Mouse (Mus musculus): Measurements from ENCODE around the gene Skap1. TPM values are rescaled to one million over a fixed set of nuclear protein-coding genes. Genes with fewer than 3 reads are reported as not detected.

Skap1 gene
- polyA plus RNA-seq, 1 experiment: 1.5 TPM

DNA sequence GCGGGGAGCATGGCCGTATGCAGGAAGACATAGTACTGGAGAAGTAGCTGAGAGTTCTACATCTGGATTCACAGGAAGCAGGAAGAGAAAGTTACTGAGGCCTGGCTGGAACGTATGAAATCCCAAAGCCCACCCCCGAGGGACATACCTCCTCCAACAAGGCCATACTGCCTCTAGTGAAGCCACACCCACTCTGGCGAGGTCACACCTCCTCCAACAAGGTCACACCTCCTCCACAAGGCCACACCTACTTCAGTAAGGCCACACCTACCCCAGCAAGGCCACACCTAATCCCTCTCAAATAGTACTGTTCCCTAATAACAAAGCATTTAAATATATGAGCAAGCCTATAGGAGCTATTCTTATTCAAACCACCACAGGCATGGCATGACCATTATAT, 41.4 kb downstream of the Skap1 start:
- TF ChIP-seq CTCF (IDR thresholded peaks at IDR 0.05; ENCODE audit: borderline replicate concordance, insufficient read depth, low read depth, low read length): no peak
- no peak for TF ChIP-seq POLR2A (IDR thresholded peaks at IDR 0.05; ENCODE audit: borderline replicate concordance, insufficient read depth, low read length)
- no peaks in the 10 kb centered on the region for H3K27me3 ChIP-seq (ENCODE audit: control insufficient read depth, insufficient read depth, low read length)
- DNase-seq: no peak
- H3K4me1 ChIP-seq (ENCODE audit: control insufficient read depth, insufficient read depth, low read length): no peaks in the 10 kb centered on the region
- no peak overlapping the region for H3K27ac ChIP-seq (ENCODE audit: insufficient read depth, low read length)
- no peak overlapping the region for H3K4me3 ChIP-seq (replicated peaks; ENCODE audit: insufficient read depth, low read depth, low read length)
- 69% methylated on average over 5 of the region's 5 CpGs for WGBS

- no peaks in the 10 kb centered on the region for H3K27me3 ChIP-seq (ENCODE audit: control insufficient read depth, insufficient read depth, low read length)
- no peak for DNase-seq
- H3K27ac ChIP-seq (ENCODE audit: insufficient read depth, low read length): no peak overlapping the region
- 90% methylated on average over 3 of the region's 3 CpGs for WGBS
- H3K4me3 ChIP-seq (replicated peaks; ENCODE audit: insufficient read depth, low read depth, low read length): no peak overlapping the region
- no peak for TF ChIP-seq POLR2A (IDR thresholded peaks at IDR 0.05; ENCODE audit: borderline replicate concordance, insufficient read depth, low read length)
- TF ChIP-seq CTCF (IDR thresholded peaks at IDR 0.05; ENCODE audit: borderline replicate concordance, insufficient read depth, low read depth, low read length): no peak
- H3K4me1 ChIP-seq (ENCODE audit: control insufficient read depth, insufficient read depth, low read length): no peaks in the 10 kb centered on the region
Observed at GRCm38 (mm10) chr11:96515164-96515563, 50.8 kb downstream of the Skap1 start.

DNA sequence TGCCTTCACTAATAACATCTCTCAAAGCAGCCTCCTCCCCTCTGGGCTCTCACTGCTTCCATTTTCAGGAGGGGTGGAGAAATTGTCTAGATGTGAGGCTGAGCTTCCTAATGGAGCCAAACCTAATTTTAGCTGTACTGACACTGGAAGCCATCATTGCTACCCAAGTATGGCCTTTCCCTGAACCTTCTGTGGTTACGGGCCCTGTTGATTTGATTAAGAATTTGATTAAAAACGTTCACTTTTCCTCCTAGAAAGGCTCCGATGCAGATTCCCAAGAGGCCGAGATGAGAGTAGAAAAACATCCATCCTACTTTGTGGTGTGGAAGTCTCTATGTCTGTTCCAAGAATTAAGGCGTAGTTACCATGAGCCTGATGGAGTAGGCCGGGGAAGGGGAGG, 60.1 kb downstream of the Skap1 start:
- no peak for DNase-seq
- TF ChIP-seq CTCF (IDR thresholded peaks at IDR 0.05; ENCODE audit: borderline replicate concordance, insufficient read depth, low read depth, low read length) (no peak), POLR2A (IDR thresholded peaks at IDR 0.05; ENCODE audit: borderline replicate concordance, insufficient read depth, low read length) (no peak)
- Histone ChIP-seq H3K27ac (ENCODE audit: insufficient read depth, low read length) (no peak overlapping the region), H3K4me3 (replicated peaks; ENCODE audit: insufficient read depth, low read depth, low read length) (no peak overlapping the region), H3K27me3 (ENCODE audit: control insufficient read depth, insufficient read depth, low read length) (no peaks in the 10 kb centered on the region), H3K4me1 (ENCODE audit: control insufficient read depth, insufficient read depth, low read length) (no peaks in the 10 kb centered on the region)
- 85% methylated on average over 6 of the region's 6 CpGs for WGBS

GRCm38 (mm10) chr11:96526137-96526621, 61.8 kb downstream of the Skap1 start:
- Histone ChIP-seq H3K4me1 (ENCODE audit: control insufficient read depth, insufficient read depth, low read length) (no peaks in the 10 kb centered on the region), H3K27ac (ENCODE audit: insufficient read depth, low read length) (no peak overlapping the region), H3K4me3 (replicated peaks; ENCODE audit: insufficient read depth, low read depth, low read length) (no peak overlapping the region), H3K27me3 (ENCODE audit: control insufficient read depth, insufficient read depth, low read length) (no peaks in the 10 kb centered on the region)
- WGBS: 41% methylated on average over 16 of the region's 16 CpGs
- no peak for DNase-seq
- TF ChIP-seq CTCF (IDR thresholded peaks at IDR 0.05; ENCODE audit: borderline replicate concordance, insufficient read depth, low read depth, low read length) (no peak), POLR2A (IDR thresholded peaks at IDR 0.05; ENCODE audit: borderline replicate concordance, insufficient read depth, low read length) (no peak)

DNA sequence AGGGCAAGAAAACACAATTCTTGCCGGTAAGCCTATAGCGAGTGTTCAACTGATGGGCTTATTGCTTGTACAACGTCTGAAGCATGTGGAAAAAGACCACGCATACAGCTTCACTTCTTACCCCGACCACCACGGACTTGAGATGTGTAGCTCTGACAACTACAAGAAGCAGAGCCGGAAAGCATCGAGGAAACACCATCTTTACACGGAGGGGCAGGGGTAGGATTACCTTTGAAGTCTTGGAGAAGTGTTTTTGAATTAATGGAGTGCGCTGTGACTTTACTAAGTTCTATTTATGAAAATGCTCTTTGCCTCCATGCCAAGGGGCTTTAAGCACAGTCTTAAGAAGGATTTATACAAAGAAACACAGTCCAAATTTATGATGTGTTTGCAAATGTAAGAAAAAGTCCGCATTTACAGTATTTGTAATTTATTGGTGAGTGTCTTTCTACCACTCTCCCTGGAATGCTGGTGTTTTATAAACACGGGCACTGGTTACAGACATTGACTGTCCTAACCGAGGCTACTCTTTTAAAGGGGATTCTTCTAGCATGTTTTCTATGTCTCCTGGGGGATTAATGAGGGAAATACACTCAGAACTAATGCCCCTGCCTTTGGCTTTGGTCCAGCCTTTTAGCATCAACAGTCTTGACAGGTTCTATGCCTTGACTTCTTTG, 67.5 kb downstream of the Skap1 start:
- H3K27me3 ChIP-seq (ENCODE audit: control insufficient read depth, insufficient read depth, low read length): no peaks in the 10 kb centered on the region
- H3K4me3 ChIP-seq (replicated peaks; ENCODE audit: insufficient read depth, low read depth, low read length): no peak overlapping the region
- no peaks in the 10 kb centered on the region for H3K4me1 ChIP-seq (ENCODE audit: control insufficient read depth, insufficient read depth, low read length)
- H3K27ac ChIP-seq (ENCODE audit: insufficient read depth, low read length): no peak overlapping the region
- 79% methylated on average over 13 of the region's 13 CpGs for WGBS
- DNase-seq: no peak
- TF ChIP-seq CTCF (IDR thresholded peaks at IDR 0.05; ENCODE audit: borderline replicate concordance, insufficient read depth, low read depth, low read length) (no peak), POLR2A (IDR thresholded peaks at IDR 0.05; ENCODE audit: borderline replicate concordance, insufficient read depth, low read length) (no peak)

DNA sequence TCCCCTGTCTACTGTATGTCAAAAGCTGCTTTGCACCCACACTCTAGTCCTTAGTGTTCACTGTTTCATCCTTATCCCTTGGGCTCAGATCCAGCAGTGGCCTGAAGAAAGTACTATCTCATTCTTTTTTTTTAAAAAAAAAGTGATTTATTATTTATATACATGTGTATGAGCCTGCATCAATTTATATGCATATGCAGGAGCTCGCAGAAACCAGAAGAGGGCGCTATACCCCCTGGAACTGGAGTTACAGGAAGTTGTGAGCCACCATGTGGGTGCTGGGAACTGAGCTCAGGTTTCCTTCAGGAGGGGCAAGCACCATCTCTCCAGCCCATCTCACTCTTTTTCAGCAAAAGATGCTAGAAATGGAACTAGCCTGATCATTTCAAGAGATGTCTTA, 70.1 kb downstream of the Skap1 start:
- Histone ChIP-seq H3K4me1 (ENCODE audit: control insufficient read depth, insufficient read depth, low read length) (no peaks in the 10 kb centered on the region), H3K27ac (ENCODE audit: insufficient read depth, low read length) (no peak overlapping the region), H3K27me3 (ENCODE audit: control insufficient read depth, insufficient read depth, low read length) (no peaks in the 10 kb centered on the region), H3K4me3 (replicated peaks; ENCODE audit: insufficient read depth, low read depth, low read length) (no peak overlapping the region)
- TF ChIP-seq CTCF (IDR thresholded peaks at IDR 0.05; ENCODE audit: borderline replicate concordance, insufficient read depth, low read depth, low read length) (no peak), POLR2A (IDR thresholded peaks at IDR 0.05; ENCODE audit: borderline replicate concordance, insufficient read depth, low read length) (no peak)
- 71% methylated on average over 2 of the region's 2 CpGs for WGBS
- DNase-seq: no peak

DNA sequence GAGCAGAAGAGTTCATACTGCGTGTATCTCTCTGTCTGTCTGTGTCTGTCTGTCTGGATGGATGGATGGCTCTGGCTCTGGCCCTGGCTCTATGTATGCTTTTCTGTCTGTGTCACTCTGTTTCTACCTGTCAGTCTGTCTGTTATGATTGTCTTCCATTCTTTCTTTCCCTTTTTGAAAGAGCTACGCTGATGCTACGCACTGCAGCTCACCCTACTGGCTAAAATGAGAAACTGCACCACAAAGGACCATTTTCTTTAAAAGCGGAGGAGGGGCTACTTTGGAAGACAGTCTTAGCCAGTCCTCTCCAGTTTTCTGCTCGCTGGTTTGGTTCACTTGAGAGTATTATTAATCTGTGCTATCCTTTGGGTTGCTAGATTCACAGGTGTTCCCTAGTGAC, 71.8 kb downstream of the Skap1 start:
- H3K4me3 ChIP-seq (replicated peaks; ENCODE audit: insufficient read depth, low read depth, low read length): no peak overlapping the region
- H3K27ac ChIP-seq (ENCODE audit: insufficient read depth, low read length): no peak overlapping the region
- no peak for DNase-seq
- H3K27me3 ChIP-seq (ENCODE audit: control insufficient read depth, insufficient read depth, low read length): no peaks in the 10 kb centered on the region
- no peaks in the 10 kb centered on the region for H3K4me1 ChIP-seq (ENCODE audit: control insufficient read depth, insufficient read depth, low read length)
- TF ChIP-seq POLR2A (IDR thresholded peaks at IDR 0.05; ENCODE audit: borderline replicate concordance, insufficient read depth, low read length): no peak
- TF ChIP-seq CTCF (IDR thresholded peaks at IDR 0.05; ENCODE audit: borderline replicate concordance, insufficient read depth, low read depth, low read length): peak; percentile 36; the same call in 1 of the 2 replicates
- WGBS: 26% methylated on average over 5 of the region's 5 CpGs

DNA sequence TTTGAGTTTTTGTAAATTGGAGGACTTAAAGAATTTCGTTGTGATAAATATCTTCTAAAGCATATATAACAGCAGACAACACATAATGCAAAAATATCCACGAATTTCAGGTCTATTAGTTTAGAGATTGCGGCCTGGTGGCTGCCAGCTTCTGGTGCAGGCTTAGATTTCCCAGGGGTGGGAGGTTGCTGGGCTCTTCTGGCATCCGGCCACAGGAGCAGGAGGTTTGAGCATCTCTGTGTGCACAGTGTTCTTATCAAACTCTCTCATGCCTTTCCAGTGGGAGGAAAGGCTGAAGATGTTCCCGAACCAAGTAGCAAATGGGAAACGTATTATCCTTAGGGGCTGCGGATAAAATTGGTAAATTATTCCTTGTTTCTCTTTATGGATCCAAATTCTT, 77.6 kb downstream of the Skap1 start:
- Histone ChIP-seq H3K27ac (ENCODE audit: insufficient read depth, low read length) (no peak overlapping the region), H3K4me3 (replicated peaks; ENCODE audit: insufficient read depth, low read depth, low read length) (no peak overlapping the region), H3K27me3 (ENCODE audit: control insufficient read depth, insufficient read depth, low read length) (no peaks in the 10 kb centered on the region), H3K4me1 (ENCODE audit: control insufficient read depth, insufficient read depth, low read length) (no peaks in the 10 kb centered on the region)
- DNase-seq: no peak
- WGBS: 62% methylated on average over 7 of the region's 7 CpGs
- no peak for TF ChIP-seq POLR2A (IDR thresholded peaks at IDR 0.05; ENCODE audit: borderline replicate concordance, insufficient read depth, low read length)
- TF ChIP-seq CTCF (IDR thresholded peaks at IDR 0.05; ENCODE audit: borderline replicate concordance, insufficient read depth, low read depth, low read length): no peak
